Mouse (Mus musculus): ENCODE measurements around the gene Rsc1a1. TPM values are rescaled to one million over a fixed set of nuclear protein-coding genes. Genes with fewer than 3 reads are reported as not detected.
A peak's percentile ranks its signal among the peaks of the same experiment; 100 is the strongest.

Gene Rsc1a1
- 1.1 and 2.3 TPM in 2 replicates for polyA plus RNA-seq (2016; fragmentation: Nextera tagmentation; extraction: Ambion mirVana)

GRCm38 (mm10) chr4:141685499-141685898 lies at the start of gene Rsc1a1:
TSS of gene Rsc1a1 (minus strand) at chr4:141685599.
- Histone ChIP-seq H3K27ac (replicated peaks) (no peak within 1 kb of the TSS), H3K27me3 (replicated peaks; ENCODE audit: low read depth, poor library complexity, severe bottlenecking) (no peaks in the 10 kb centered on the region), H3K4me1 (peaks cover 17% of the 10 kb centered on the region), H3K4me3 (no peak within 1 kb of the TSS), H3K36me3 (replicated peaks) (peaks cover 87% of the 10 kb centered on the region), H3K9me3 (no peaks in the 10 kb centered on the region)
- WGBS = 95% methylated on average over 6 of the region's 6 CpGs
- no peak for DNase-seq (ENCODE audit: low spot score)

- H3K27ac ChIP-seq (replicated peaks) = peak overlapping the region; percentile 76
Observed at GRCm38 (mm10) chr4:141735206-141735560, 49.8 kb upstream of the Rsc1a1 start.

GRCm38 (mm10) chr4:141734446-141735205 lies 49.2 kb upstream of the Rsc1a1 start:
- peak overlapping the region; percentile 56 for H3K4me3 ChIP-seq
- WGBS = 8% methylated on average over 24 of the region's 24 CpGs
- no peaks in the 10 kb centered on the region for H3K9me3 ChIP-seq
- H3K36me3 ChIP-seq (replicated peaks) = no peaks in the 10 kb centered on the region
- H3K4me1 ChIP-seq = peaks cover 9% of the 10 kb centered on the region
- peak; percentile 95 for DNase-seq (ENCODE audit: low spot score)
- H3K27me3 ChIP-seq (replicated peaks; ENCODE audit: low read depth, poor library complexity, severe bottlenecking) = no peaks in the 10 kb centered on the region
- peak overlapping the region; percentile 76 for H3K27ac ChIP-seq (replicated peaks)

More at GRCm38 (mm10) chr4:141735206-141735560, 49.8 kb upstream of the Rsc1a1 start:
- H3K36me3 ChIP-seq (replicated peaks) = no peaks in the 10 kb centered on the region
- H3K4me3 ChIP-seq = peak overlapping the region; percentile 56
- no peak for DNase-seq (ENCODE audit: low spot score)
- H3K4me1 ChIP-seq = peaks cover 9% of the 10 kb centered on the region
- 22% methylated on average over 9 of the region's 9 CpGs for WGBS
- H3K9me3 ChIP-seq = no peaks in the 10 kb centered on the region
- H3K27me3 ChIP-seq (replicated peaks; ENCODE audit: low read depth, poor library complexity, severe bottlenecking) = no peaks in the 10 kb centered on the region

GRCm38 (mm10) chr4:141731766-141732165 lies 46.4 kb upstream of the Rsc1a1 start:
- H3K4me3 ChIP-seq = no peak overlapping the region
- WGBS = 75% methylated on average over 5 of the region's 5 CpGs
- peaks cover 9% of the 10 kb centered on the region for H3K4me1 ChIP-seq
- no peak overlapping the region for H3K27ac ChIP-seq (replicated peaks)
- no peak for DNase-seq (ENCODE audit: low spot score)
- no peaks in the 10 kb centered on the region for H3K36me3 ChIP-seq (replicated peaks)
- H3K27me3 ChIP-seq (replicated peaks; ENCODE audit: low read depth, poor library complexity, severe bottlenecking) = no peaks in the 10 kb centered on the region
- no peaks in the 10 kb centered on the region for H3K9me3 ChIP-seq

GRCm38 (mm10) chr4:141730401-141730800 lies 45.0 kb upstream of the Rsc1a1 start:
- H3K4me1 ChIP-seq = peaks cover 9% of the 10 kb centered on the region
- H3K27me3 ChIP-seq (replicated peaks; ENCODE audit: low read depth, poor library complexity, severe bottlenecking) = no peaks in the 10 kb centered on the region
- H3K9me3 ChIP-seq = no peaks in the 10 kb centered on the region
- no peak overlapping the region for H3K27ac ChIP-seq (replicated peaks)
- H3K36me3 ChIP-seq (replicated peaks) = no peaks in the 10 kb centered on the region
- no peak overlapping the region for H3K4me3 ChIP-seq
- no peak for DNase-seq (ENCODE audit: low spot score)
- WGBS = 85% methylated on average over 13 of the region's 13 CpGs

DNA sequence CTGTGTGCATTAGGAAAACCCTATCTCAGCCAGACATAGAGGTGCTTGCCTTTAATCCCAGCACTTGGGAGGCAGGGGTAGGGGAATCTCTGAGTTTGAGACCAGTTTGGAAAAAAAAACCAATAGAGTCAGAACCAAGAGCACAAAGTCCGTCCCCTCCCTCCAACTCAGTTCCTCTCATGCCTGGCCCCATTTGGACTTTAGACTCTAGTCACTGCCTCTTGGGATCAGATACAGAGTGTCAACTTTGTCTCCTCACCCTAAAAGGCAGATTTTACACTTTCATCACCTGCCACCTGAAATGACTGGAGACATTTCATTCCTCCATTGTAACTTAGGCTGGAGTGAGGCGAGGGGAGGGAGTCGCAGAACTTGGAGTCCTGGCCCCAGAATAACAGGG lies 43.9 kb upstream of the Rsc1a1 start:
- no peaks in the 10 kb centered on the region; the same call in 1 of the 2 replicates for H3K4me1 ChIP-seq
- no peaks in the 10 kb centered on the region for H3K36me3 ChIP-seq (replicated peaks)
- no peak overlapping the region for H3K27ac ChIP-seq (replicated peaks)
- WGBS = 82% methylated on average over 3 of the region's 3 CpGs
- H3K4me3 ChIP-seq = no peak overlapping the region
- DNase-seq (ENCODE audit: low spot score) = no peak
- no peaks in the 10 kb centered on the region for H3K27me3 ChIP-seq (replicated peaks; ENCODE audit: low read depth, poor library complexity, severe bottlenecking)
- H3K9me3 ChIP-seq = no peaks in the 10 kb centered on the region

- Histone ChIP-seq H3K9me3 (no peaks in the 10 kb centered on the region), H3K4me1 (peaks cover 24% of the 10 kb centered on the region), H3K4me3 (no peak overlapping the region), H3K27ac (replicated peaks) (no peak overlapping the region), H3K36me3 (replicated peaks) (peaks cover 4% of the 10 kb centered on the region), H3K27me3 (replicated peaks; ENCODE audit: low read depth, poor library complexity, severe bottlenecking) (no peaks in the 10 kb centered on the region)
- no peak for DNase-seq (ENCODE audit: low spot score)
- 59% methylated on average over 3 of the region's 3 CpGs for WGBS
Observed at GRCm38 (mm10) chr4:141725738-141726137, 40.3 kb upstream of the Rsc1a1 start.

GRCm38 (mm10) chr4:141725277-141725676 lies 39.9 kb upstream of the Rsc1a1 start:
- no peak overlapping the region for H3K27ac ChIP-seq (replicated peaks)

DNA sequence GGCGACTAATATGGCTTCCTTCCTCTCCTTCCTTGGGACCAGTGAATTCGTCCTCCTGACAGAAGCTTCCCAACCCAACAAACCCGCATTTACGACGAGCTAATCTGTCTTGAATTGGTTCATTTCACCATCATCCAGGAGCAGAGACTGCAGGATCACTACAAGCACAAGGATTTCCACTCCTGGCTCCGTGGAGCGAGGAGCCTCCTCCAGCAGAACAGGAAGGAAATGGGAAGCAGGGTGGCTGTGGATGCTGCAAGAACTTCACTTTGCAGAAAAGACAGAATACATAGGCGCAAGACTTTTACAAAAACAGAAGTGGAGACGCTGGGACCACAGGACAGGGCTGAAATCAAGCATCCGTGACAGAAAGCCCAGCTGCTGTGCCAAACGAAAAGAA lies 39.2 kb upstream of the Rsc1a1 start:
- H3K9me3 ChIP-seq = no peaks in the 10 kb centered on the region
- no peaks in the 10 kb centered on the region for H3K27me3 ChIP-seq (replicated peaks; ENCODE audit: low read depth, poor library complexity, severe bottlenecking)
- WGBS = 76% methylated on average over 11 of the region's 11 CpGs
- no peak overlapping the region for H3K4me3 ChIP-seq
- no peak for DNase-seq (ENCODE audit: low spot score)
- no peak overlapping the region for H3K27ac ChIP-seq (replicated peaks)
- peaks cover 26% of the 10 kb centered on the region for H3K4me1 ChIP-seq
- peaks cover 16% of the 10 kb centered on the region for H3K36me3 ChIP-seq (replicated peaks)

More at GRCm38 (mm10) chr4:141725277-141725676, 39.9 kb upstream of the Rsc1a1 start:
- peaks cover 26% of the 10 kb centered on the region for H3K4me1 ChIP-seq
- H3K4me3 ChIP-seq = no peak overlapping the region
- no peak for DNase-seq (ENCODE audit: low spot score)
- WGBS = 78% methylated on average over 5 of the region's 5 CpGs
- H3K36me3 ChIP-seq (replicated peaks) = peaks cover 9% of the 10 kb centered on the region
- no peaks in the 10 kb centered on the region for H3K27me3 ChIP-seq (replicated peaks; ENCODE audit: low read depth, poor library complexity, severe bottlenecking)
- H3K9me3 ChIP-seq = no peaks in the 10 kb centered on the region

DNA sequence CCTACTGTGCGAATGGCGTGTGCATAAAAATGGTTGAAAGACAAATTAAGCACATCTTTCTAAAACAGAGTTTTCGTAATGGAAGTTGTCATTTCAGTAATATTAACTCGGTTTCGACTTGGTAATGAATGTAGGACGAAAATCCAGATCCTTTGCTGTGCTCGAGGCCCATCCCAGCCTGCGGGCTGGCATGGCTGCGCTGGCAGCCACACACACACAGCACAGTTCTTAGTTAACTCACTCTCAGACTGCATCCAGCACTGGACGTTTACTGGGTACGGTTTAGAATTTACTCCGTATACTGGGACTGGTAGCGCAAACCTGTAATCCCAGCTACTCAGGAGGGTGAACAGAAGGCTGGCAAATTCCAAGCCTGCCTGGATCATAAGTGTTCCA lies 38.3 kb upstream of the Rsc1a1 start:
- Histone ChIP-seq H3K27ac (replicated peaks) (peak overlapping the region; percentile 97), H3K27me3 (replicated peaks; ENCODE audit: low read depth, poor library complexity, severe bottlenecking) (no peaks in the 10 kb centered on the region), H3K4me1 (peaks cover 26% of the 10 kb centered on the region), H3K36me3 (replicated peaks) (peaks cover 16% of the 10 kb centered on the region), H3K4me3 (peak overlapping the region; percentile 100), H3K9me3 (no peaks in the 10 kb centered on the region)
- 9% methylated on average over 13 of the region's 13 CpGs for WGBS
- no peak for DNase-seq (ENCODE audit: low spot score)

DNA sequence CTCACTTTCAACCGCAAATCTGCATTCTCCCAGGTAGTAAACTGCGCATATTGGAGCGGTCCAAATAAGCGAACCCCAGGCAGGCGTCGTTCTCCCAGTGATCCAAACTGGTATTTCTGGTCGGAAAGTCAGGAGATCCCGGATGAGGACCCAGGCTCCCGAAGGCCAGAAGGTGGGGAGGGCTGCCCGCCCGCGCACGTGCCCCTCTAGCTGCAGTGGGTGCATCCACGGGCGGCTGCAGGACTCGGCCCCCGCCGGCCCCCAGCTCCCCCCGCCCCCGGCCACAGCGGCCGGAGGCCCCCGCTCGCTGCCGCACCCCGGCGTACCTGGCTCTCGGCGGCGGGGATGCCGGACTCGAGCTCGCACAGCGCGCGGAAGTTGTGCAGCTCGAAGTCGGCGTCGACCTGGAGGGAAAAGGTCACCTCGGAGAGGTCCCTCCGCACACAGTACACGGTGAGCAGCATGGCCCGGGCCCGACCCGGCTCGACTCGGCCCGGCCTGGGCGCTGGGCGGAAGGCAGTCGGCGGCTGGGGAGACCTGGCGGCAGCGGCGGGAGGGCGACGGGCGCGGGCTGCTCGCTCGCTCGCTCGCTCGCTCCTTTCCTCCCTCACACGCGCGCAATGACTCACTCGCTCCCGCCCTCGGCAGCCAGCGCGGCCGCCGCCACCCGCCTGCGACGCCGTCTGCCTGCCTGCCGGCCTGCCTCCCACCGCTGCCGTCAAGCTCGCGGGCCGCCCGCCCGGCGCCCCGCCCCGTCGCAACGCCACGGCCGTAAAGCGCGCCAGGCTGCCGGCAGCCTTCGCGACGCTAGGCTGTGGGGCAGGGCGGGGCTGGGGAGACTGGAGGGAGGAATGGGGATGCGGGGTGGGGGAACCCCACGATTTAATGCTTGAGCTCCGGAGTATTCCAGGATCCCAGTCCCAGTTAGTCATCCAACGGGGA lies 37.6 kb upstream of the Rsc1a1 start, which contains the start of gene Ddi2:
Gene Ddi2, minus strand, starts transcription at position 689 of the 942 bp plus-strand sequence.
- peaks cover 29% of the 10 kb centered on the region for H3K4me1 ChIP-seq

GRCm38 (mm10) chr4:141721961-141722360 lies 36.6 kb upstream of the Rsc1a1 start:
- WGBS = 77% methylated on average over 6 of the region's 6 CpGs
- peak overlapping the region; percentile 100 for H3K4me3 ChIP-seq
- no peaks in the 10 kb centered on the region for H3K9me3 ChIP-seq
- H3K36me3 ChIP-seq (replicated peaks) = peaks cover 27% of the 10 kb centered on the region
- H3K4me1 ChIP-seq = peaks cover 29% of the 10 kb centered on the region
- no peak for DNase-seq (ENCODE audit: low spot score)
- no peaks in the 10 kb centered on the region for H3K27me3 ChIP-seq (replicated peaks; ENCODE audit: low read depth, poor library complexity, severe bottlenecking)
- no peak overlapping the region for H3K27ac ChIP-seq (replicated peaks)

More for the DNA sequence above, 37.6 kb upstream of the Rsc1a1 start, which contains the start of gene Ddi2:
- WGBS = under 1% methylated on average over 105 of the region's 105 CpGs
- H3K27me3 ChIP-seq (replicated peaks; ENCODE audit: low read depth, poor library complexity, severe bottlenecking) = no peaks in the 10 kb centered on the region
- no peaks in the 10 kb centered on the region for H3K9me3 ChIP-seq
- peak; percentile 94 for DNase-seq (ENCODE audit: low spot score)
- peak within 1 kb of the TSS; percentile 97 for H3K27ac ChIP-seq (replicated peaks)
- H3K4me3 ChIP-seq = peak within 1 kb of the TSS; percentile 100
- peaks cover 17% of the 10 kb centered on the region for H3K36me3 ChIP-seq (replicated peaks)

All from embryonic facial prominence, embryonic 10.5 days (tissue).